ENCODE assay signal across 7 mouse cellular contexts in the genomic region with DNA sequence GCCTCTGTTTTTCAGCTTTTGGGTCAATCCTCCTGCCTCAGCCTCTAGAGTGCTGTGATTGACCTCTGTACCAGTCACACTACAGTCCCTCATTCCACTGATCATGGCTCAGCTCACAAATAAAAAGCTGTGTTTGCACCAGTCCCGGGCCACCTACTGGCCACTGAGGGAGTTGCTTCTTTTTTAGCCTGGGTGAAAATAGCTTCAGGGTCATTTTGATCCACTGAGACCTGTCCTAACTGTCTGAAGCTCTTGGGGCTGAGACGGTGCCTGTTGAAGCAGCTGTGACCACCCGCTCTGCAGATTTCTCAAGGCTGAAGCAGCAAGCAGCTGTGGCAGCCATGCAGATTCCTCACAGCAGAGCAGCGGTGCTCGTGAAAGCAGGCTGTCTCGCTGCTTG. TPM values are rescaled to one million over a fixed set of nuclear protein-coding genes. Genes with fewer than 3 reads are reported as not detected.
DNase-seq lines count a peak whose midpoint lies in the region; ATAC-seq and TF ChIP-seq lines count a peak whose summit lies in the region.

No protein-coding gene starts in this region.

- no peak for ATAC-seq in limb, embryonic 14.5 days (ENCODE audit: low FRiP score, low read depth)
- peak; percentile 18; the same call in 1 of the 2 replicates for ATAC-seq in stomach, embryonic 15.5 days (ENCODE audit: insufficient read depth, low FRiP score, low read depth)

- no peak overlapping the region for H3K9ac ChIP-seq in limb, embryonic 14.5 days (ENCODE audit: low read depth, low read length, severe bottlenecking)
- H3K9ac ChIP-seq in stomach, embryonic 15.5 days = no peak overlapping the region

- peaks cover 5% of the 10 kb centered on the region; the same call in 1 of the 2 replicates for H3K36me3 ChIP-seq in limb, embryonic 14.5 days (ENCODE audit: control insufficient read depth, insufficient read depth, low read length)
- H3K36me3 ChIP-seq in stomach, embryonic 15.5 days = peaks cover 6% of the 10 kb centered on the region; the same call in 1 of the 2 replicates

- no peaks in the 10 kb centered on the region for H3K4me1 ChIP-seq in limb, embryonic 14.5 days (ENCODE audit: control insufficient read depth, insufficient read depth, low read length)
- no peaks in the 10 kb centered on the region for H3K4me1 ChIP-seq in stomach, embryonic 15.5 days

- intact Hi-C loops in heart, postnatal 10 days (cut with DNase I) = no loop called here

- peak; percentile 31 to 34 for DNase-seq in right cerebral cortex, adult 2 months (ENCODE audit: low spot score in 2 of 2)
- DNase-seq in right cerebral cortex, postnatal 25 days = no peak
- DNase-seq in adrenal gland, postnatal 10 days = peak; percentile 73
- peak; percentile 64 for DNase-seq in embryo, embryonic 10 days (ENCODE audit: low spot score)
- DNase-seq in heart, postnatal 10 days = peak; percentile 41 to 68
- DNase-seq in limb, embryonic 14.5 days (ENCODE audit: low spot score) = peak; percentile 40

- no peak for TF ChIP-seq POLR2A in limb, embryonic 14.5 days (IDR thresholded peaks at IDR 0.05; ENCODE audit: borderline replicate concordance, extremely low read depth, insufficient read depth, insufficient read length)

- H3K4me2 ChIP-seq in limb, embryonic 14.5 days (replicated peaks; ENCODE audit: low read depth, low read length, severe bottlenecking) = no peak overlapping the region
- no peak overlapping the region for H3K4me2 ChIP-seq in stomach, embryonic 15.5 days

- WGBS in limb, embryonic 14.5 days = 59% methylated on average over 6 of the region's 6 CpGs
- 55% methylated on average over 6 of the region's 6 CpGs for WGBS in stomach, embryonic 15.5 days

- H3K27me3 ChIP-seq in limb, embryonic 14.5 days (ENCODE audit: control insufficient read depth, insufficient read depth, low read length) = no peaks in the 10 kb centered on the region
- no peaks in the 10 kb centered on the region for H3K27me3 ChIP-seq in stomach, embryonic 15.5 days (replicated peaks)

- no peak overlapping the region for H3K4me3 ChIP-seq in limb, embryonic 14.5 days (replicated peaks; ENCODE audit: low read length)
- no peak overlapping the region for H3K4me3 ChIP-seq in stomach, embryonic 15.5 days (replicated peaks)

- H3K9me3 ChIP-seq in limb, embryonic 14.5 days (ENCODE audit: control insufficient read depth, low read length) = no peaks in the 10 kb centered on the region
- H3K9me3 ChIP-seq in stomach, embryonic 15.5 days = no peaks in the 10 kb centered on the region

- 0 out of 2 replicates have a peak overlapping the region, but pooled peaks have one; percentile 26 for H3K27ac ChIP-seq in limb, embryonic 14.5 days (replicated peaks; ENCODE audit: low read depth, low read length)
- H3K27ac ChIP-seq in stomach, embryonic 15.5 days = 0 out of 2 replicates have a peak overlapping the region, but pooled peaks have one; percentile 8

RNA-seq across cellular contexts. Expression of gene Spats2, which starts 14.0 kb away (rescaled TPM):
- total RNA-seq in adrenal gland, postnatal 10 days (2021) = 10 to 100 TPM; 19.2 to 21.5 TPM
- 10 to 100 TPM; 16.7 to 18.8 TPM for total RNA-seq in heart, postnatal 10 days (2021)
- 47.1 and 48.4 TPM in 2 replicates for polyA plus RNA-seq in limb, embryonic 14.5 days (2012; rRNA removed)
- polyA plus RNA-seq in limb, embryonic 14.5 days (2014; fragmentation: Nextera tagmentation; extraction: Ambion mirVana) = 39.7 and 41.7 TPM in 2 replicates
- 28.3 and 32.1 TPM in 2 replicates for polyA plus RNA-seq in stomach, embryonic 15.5 days (2015; fragmentation: Nextera tagmentation; extraction: Ambion mirVana)

RNA-seq across cellular contexts. Expression of gene Dnajc22, which starts 46.7 kb away (rescaled TPM):
- total RNA-seq in adrenal gland, postnatal 10 days (2021) = 10 to 100 TPM; 15.0 to 21.8 TPM
- total RNA-seq in heart, postnatal 10 days (2021) = under 1 TPM; 0.37 to 0.98 TPM
- 0.87 and 1.7 TPM in 2 replicates for polyA plus RNA-seq in limb, embryonic 14.5 days (2012; rRNA removed)
- polyA plus RNA-seq in limb, embryonic 14.5 days (2014; fragmentation: Nextera tagmentation; extraction: Ambion mirVana) = 0.11 and 0.37 TPM in 2 replicates
- polyA plus RNA-seq in stomach, embryonic 15.5 days (2015; fragmentation: Nextera tagmentation; extraction: Ambion mirVana) = 18.6 and 23.0 TPM in 2 replicates

RNA-seq across cellular contexts. Expression of gene C1ql4, which starts 52.1 kb away (rescaled TPM):
- under 1 TPM in 1 of 2 experiments, not detected in 1; 0.18 TPM for total RNA-seq in adrenal gland, postnatal 10 days (2021)
- total RNA-seq in heart, postnatal 10 days (2021) = not detected
- 0.13 TPM in 1 of 2 replicates, not detected in the other for polyA plus RNA-seq in limb, embryonic 14.5 days (2012; rRNA removed)
- not detected in 2 replicates for polyA plus RNA-seq in limb, embryonic 14.5 days (2014; fragmentation: Nextera tagmentation; extraction: Ambion mirVana)
- polyA plus RNA-seq in stomach, embryonic 15.5 days (2015; fragmentation: Nextera tagmentation; extraction: Ambion mirVana) = 0.09 TPM in 1 of 2 replicates, not detected in the other

Comparison
In these comparisons a context has a peak if more than half of its experiments do, and no peak if none do; other contexts are left out.
1. RNA of gene Dnajc22, which starts 46.7 kb away (total RNA-seq): 15.0 to 21.8 TPM in adrenal gland, postnatal 10 days; 0.37 to 0.98 TPM in heart, postnatal 10 days; every median in the first group is over 4 times any median in the second.